In the genomic region with DNA sequence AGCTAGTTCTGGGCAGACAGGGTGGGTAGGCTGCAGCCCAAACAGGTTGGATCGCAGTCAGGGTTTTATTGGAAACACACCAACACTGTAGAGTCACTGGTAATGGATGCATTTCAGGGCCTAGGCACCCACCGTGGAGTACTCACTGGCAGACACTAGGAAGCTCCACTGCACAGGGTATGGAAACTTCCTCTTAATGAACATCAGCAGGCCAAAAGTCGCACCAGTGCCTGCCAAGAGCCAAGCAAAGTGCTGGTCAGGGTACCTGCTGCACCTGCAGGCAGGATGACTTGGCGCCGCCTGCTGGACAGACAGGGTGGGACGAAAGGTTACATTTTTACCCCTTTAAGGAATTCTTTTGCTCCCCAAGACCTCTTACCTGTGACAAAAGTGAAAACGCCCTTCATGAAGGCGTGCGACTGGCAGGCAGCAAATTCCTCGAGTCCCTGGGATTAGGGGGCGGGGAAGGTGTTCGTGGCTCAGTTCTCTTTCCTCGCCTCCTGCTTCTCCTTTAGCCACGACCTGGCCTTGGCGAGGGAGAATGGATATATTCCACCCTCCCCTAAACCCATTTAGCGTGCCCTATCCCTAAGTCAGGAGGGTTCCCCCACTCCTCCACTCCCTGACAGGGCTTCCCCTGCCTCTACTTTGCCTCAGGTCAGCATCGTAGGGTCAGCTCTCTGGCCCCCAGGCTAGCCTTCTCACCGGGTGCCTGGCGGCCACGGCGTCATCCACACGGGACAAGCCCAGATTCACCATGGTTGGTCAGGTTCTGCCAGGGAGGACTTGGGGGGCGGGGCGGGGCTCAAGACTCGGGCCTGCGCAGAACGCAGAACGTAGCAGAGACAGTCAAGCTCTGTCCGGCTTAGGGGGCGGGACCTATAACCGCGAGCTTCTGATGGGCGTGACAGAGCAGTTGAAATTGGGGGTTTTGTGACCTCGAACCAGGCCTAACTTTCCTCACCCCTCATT, we compare ENCODE assay signal across 8 mouse cellular contexts. TPM values are rescaled to one million over a fixed set of nuclear protein-coding genes. Genes with fewer than 3 reads are reported as not detected.
DNase-seq lines count a peak whose midpoint lies in the region; ATAC-seq lines count a peak whose summit lies in the region.

A gene (minus strand): TSS at position 777 of the 972 bp plus-strand sequence.

- peaks cover 42% of the 10 kb centered on the region for H3K27me3 ChIP-seq in heart, embryonic 12.5 days (replicated peaks)
- H3K27me3 ChIP-seq in liver, embryonic 12.5 days (replicated peaks), result peaks cover 54% of the 10 kb centered on the region
- peaks cover 16% of the 10 kb centered on the region for H3K27me3 ChIP-seq in stomach, embryonic 15.5 days (replicated peaks)

- no peaks in the 10 kb centered on the region for H3K36me3 ChIP-seq in heart, embryonic 12.5 days
- H3K36me3 ChIP-seq in liver, embryonic 12.5 days, result no peaks in the 10 kb centered on the region
- no peaks in the 10 kb centered on the region for H3K36me3 ChIP-seq in stomach, embryonic 15.5 days

- WGBS in heart, embryonic 12.5 days, result 5% methylated on average over 34 of the region's 34 CpGs
- 6% methylated on average over 34 of the region's 34 CpGs for WGBS in liver, embryonic 12.5 days (ENCODE audit: insufficient replicate concordance)
- WGBS in stomach, embryonic 15.5 days, result 6% methylated on average over 34 of the region's 34 CpGs

- 0 out of 2 replicates have a peak within 1 kb of the TSS, but pooled peaks have one; percentile 17 for H3K27ac ChIP-seq in heart, embryonic 12.5 days (ENCODE audit: poor library complexity, severe bottlenecking)
- no peak within 1 kb of the TSS for H3K27ac ChIP-seq in liver, embryonic 12.5 days
- H3K27ac ChIP-seq in stomach, embryonic 15.5 days, result peak within 1 kb of the TSS; percentile 57; the same call in 1 of the 2 replicates

- H3K9ac ChIP-seq in heart, embryonic 12.5 days, result peak within 1 kb of the TSS; percentile 69
- peak within 1 kb of the TSS; percentile 55 for H3K9ac ChIP-seq in liver, embryonic 12.5 days
- H3K9ac ChIP-seq in stomach, embryonic 15.5 days, result peak within 1 kb of the TSS; percentile 68

- DNase-seq in B cell, adult 2 months, result peak; percentile 72
- DNase-seq in brain, embryonic 18.5 days (ENCODE audit: low read depth, low spot score), result peak; percentile 69
- peak; percentile 95 for DNase-seq in kidney, postnatal 10 days
- DNase-seq in natural killer cell, adult 2 months (ENCODE audit: low spot score in 2 of 2), result peak; percentile 80 to 88

- peak within 1 kb of the TSS; percentile 88 for H3K4me2 ChIP-seq in heart, embryonic 12.5 days
- H3K4me2 ChIP-seq in liver, embryonic 12.5 days, result peak within 1 kb of the TSS; percentile 75
- H3K4me2 ChIP-seq in stomach, embryonic 15.5 days, result peak within 1 kb of the TSS; percentile 87

- H3K9me3 ChIP-seq in heart, embryonic 12.5 days (replicated peaks), result no peaks in the 10 kb centered on the region
- H3K9me3 ChIP-seq in liver, embryonic 12.5 days (replicated peaks), result no peaks in the 10 kb centered on the region
- H3K9me3 ChIP-seq in stomach, embryonic 15.5 days, result no peaks in the 10 kb centered on the region

- peaks cover 9% of the 10 kb centered on the region; the same call in 1 of the 2 replicates for H3K4me1 ChIP-seq in heart, embryonic 12.5 days (replicated peaks)
- H3K4me1 ChIP-seq in liver, embryonic 12.5 days, result peaks cover 17% of the 10 kb centered on the region
- peaks cover 3% of the 10 kb centered on the region; the same call in 1 of the 2 replicates for H3K4me1 ChIP-seq in stomach, embryonic 15.5 days

- ATAC-seq in erythroid progenitor cell, adult 5-6 weeks (replicated peaks; ENCODE audit: low FRiP score, poor library complexity, severe bottlenecking), result 0 out of 2 replicates have a peak, but pooled peaks have one; percentile 48
- peak; percentile 88 for ATAC-seq in heart, embryonic 12.5 days (ENCODE audit: insufficient number of reproducible peaks, low FRiP score)
- ATAC-seq in liver, embryonic 12.5 days, result peak; percentile 80
- ATAC-seq in stomach, embryonic 15.5 days (ENCODE audit: insufficient read depth, low FRiP score, low read depth), result peak; percentile 95

- H3K4me3 ChIP-seq in heart, embryonic 12.5 days, result peak within 1 kb of the TSS; percentile 55
- H3K4me3 ChIP-seq in liver, embryonic 12.5 days, result peak within 1 kb of the TSS; percentile 53
- peak within 1 kb of the TSS; percentile 54 for H3K4me3 ChIP-seq in stomach, embryonic 15.5 days (replicated peaks)

RNA-seq across cellular contexts. Expression of the gene that starts here (rescaled TPM):
- 26.3 TPM in 1 of 2 replicates, not detected in the other for total RNA-seq in erythroid progenitor cell, adult 5-6 weeks (2015; ENCODE audit: low replicate concordance)
- total RNA-seq in erythroid progenitor cell, adult 5-6 weeks (2017; ENCODE audit: low replicate concordance), result 5.5 TPM in 1 of 2 replicates, not detected in the other
- polyA plus RNA-seq in heart, embryonic 12.5 days (2016; fragmentation: Nextera tagmentation; extraction: Ambion mirVana), result 15.3 and 17.8 TPM in 2 replicates
- polyA plus RNA-seq in liver, embryonic 12.5 days (2016; fragmentation: Nextera tagmentation; extraction: Ambion mirVana), result 7.1 and 8.0 TPM in 2 replicates
- polyA plus RNA-seq in stomach, embryonic 15.5 days (2015; fragmentation: Nextera tagmentation; extraction: Ambion mirVana), result 24.3 and 25.0 TPM in 2 replicates
